Mouse (Mus musculus): ENCODE results near the gene Tyk2. TPM values are rescaled to one million over a fixed set of nuclear protein-coding genes. Genes with fewer than 3 reads are reported as not detected.

The Tyk2 gene
- polyA plus RNA-seq (2015; fragmentation: Nextera tagmentation; extraction: Ambion mirVana) = 9.5 and 10.5 TPM in 2 replicates

DNA sequence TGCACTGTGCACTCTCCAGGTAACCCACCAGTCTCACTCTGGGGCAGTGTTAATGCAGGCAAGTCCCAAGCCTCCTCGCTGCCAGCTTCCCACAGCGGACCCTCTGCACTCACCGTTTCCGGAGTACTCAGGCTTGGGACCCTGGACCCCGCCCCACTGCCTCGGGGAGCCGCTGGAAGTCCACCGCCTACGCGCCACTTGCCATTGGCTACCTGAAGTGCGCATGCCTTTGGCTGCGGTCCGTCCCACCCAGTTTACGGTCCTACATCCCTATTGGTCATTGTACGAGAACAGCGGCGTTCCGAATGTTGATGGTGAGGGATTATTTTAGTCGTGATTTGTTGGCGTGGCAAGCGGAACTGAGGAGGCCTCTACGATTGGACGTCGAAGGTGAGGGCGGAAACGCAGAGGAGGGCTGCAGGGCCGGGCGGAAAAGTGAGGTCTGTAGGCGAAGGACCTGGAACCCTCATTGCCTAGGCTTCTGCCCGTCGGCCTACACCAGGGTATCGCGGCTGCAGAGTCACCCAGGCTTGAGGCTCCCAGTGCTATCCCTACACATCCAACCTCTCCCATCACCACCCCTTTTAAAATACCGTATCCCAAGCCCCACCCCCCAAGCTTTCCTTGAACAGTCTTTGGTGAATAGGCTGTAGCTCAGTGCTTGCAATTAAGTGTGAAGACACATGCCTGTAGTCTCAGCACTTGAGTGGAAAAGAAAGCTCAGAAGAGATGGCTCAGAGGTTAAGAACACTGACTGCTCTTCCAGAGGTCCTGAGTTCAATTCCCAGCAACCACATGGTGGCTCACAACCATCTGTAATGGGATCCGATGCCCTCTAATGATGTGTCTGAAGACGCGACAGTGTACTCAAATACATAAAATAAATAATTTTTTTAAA is at the start of gene Tyk2:
TSS of gene Tyk2 (minus strand) at position 185 of the 898 bp plus-strand sequence.
- WGBS = 6% methylated on average over 36 of the region's 37 CpGs
- peak; percentile 98 for ATAC-seq

DNA sequence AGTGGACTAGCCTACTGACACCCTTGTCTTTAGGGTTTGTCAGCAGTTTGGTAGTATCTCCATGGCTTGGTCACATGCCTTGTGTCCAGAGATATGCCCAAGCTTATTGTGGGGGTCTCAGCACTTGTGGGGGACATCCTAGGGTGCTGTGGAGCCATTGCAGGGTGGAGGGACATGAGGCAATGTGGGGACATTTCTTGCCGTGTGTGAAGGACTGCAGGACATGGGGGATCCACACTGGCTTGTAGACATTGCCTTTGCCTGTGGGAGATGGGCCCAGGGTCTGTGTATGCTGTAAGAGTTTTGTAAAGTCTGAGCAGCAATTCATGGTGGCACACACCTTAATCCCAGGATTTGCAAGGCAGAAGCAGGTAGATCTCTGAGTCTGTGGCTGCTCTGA is 49.8 kb upstream of the Tyk2 start:
- Histone ChIP-seq H3K9ac (ENCODE audit: low read depth, low read length) (no peak overlapping the region), H3K4me2 (ENCODE audit: low read length) (no peak overlapping the region), H3K4me3 (ENCODE audit: low read length) (no peak overlapping the region), H3K4me1 (ENCODE audit: control insufficient read depth, insufficient read depth, low read depth, low read length) (peaks cover 2% of the 10 kb centered on the region), H3K27me3 (replicated peaks; ENCODE audit: control insufficient read depth, insufficient read depth, low read length) (peaks cover 26% of the 10 kb centered on the region), H3K9me3 (ENCODE audit: control insufficient read depth, low read length) (no peaks in the 10 kb centered on the region), H3K27ac (ENCODE audit: low read depth, low read length) (no peak overlapping the region), H3K36me3 (ENCODE audit: control insufficient read depth, insufficient read depth, low read length) (no peaks in the 10 kb centered on the region)
- WGBS = 52% methylated on average over 1 of the region's 1 CpGs
- ATAC-seq = no peak

More for the DNA sequence above, at the start of gene Tyk2:
- Histone ChIP-seq H3K4me1 (ENCODE audit: control insufficient read depth, insufficient read depth, low read depth, low read length) (peaks cover 8% of the 10 kb centered on the region), H3K9ac (ENCODE audit: low read depth, low read length) (peak within 1 kb of the TSS; percentile 73), H3K4me3 (ENCODE audit: low read length) (peak within 1 kb of the TSS; percentile 78), H3K27ac (ENCODE audit: low read depth, low read length) (peak within 1 kb of the TSS; percentile 9; the same call in 1 of the 2 replicates), H3K36me3 (ENCODE audit: control insufficient read depth, insufficient read depth, low read length) (peaks cover 8% of the 10 kb centered on the region), H3K4me2 (ENCODE audit: low read length) (peak within 1 kb of the TSS; percentile 84), H3K9me3 (ENCODE audit: control insufficient read depth, low read length) (no peaks in the 10 kb centered on the region), H3K27me3 (replicated peaks; ENCODE audit: control insufficient read depth, insufficient read depth, low read length) (no peaks in the 10 kb centered on the region)

DNA sequence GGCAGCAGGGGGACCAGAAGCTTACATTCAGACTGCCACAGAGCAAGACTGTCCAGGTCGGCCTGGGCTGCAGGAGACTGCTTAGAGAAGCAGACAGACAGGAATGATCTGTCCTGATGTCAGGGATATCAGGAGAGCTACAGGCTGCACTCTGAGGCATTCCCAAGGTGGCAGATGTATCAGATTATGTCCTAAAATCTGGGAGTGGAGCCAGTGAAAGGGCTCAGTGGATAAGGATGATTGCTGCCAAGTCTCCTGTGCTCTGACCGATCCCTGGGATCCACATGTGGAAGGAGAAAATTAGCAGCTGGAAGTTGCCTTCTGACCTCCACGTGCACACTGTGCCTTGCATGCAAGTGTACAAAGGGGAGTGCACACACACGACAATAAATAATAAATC is 49.4 kb upstream of the Tyk2 start:
- Histone ChIP-seq H3K36me3 (ENCODE audit: control insufficient read depth, insufficient read depth, low read length) (no peaks in the 10 kb centered on the region), H3K27me3 (replicated peaks; ENCODE audit: control insufficient read depth, insufficient read depth, low read length) (peaks cover 26% of the 10 kb centered on the region), H3K4me3 (ENCODE audit: low read length) (no peak overlapping the region), H3K9ac (ENCODE audit: low read depth, low read length) (no peak overlapping the region), H3K9me3 (ENCODE audit: control insufficient read depth, low read length) (no peaks in the 10 kb centered on the region), H3K4me1 (ENCODE audit: control insufficient read depth, insufficient read depth, low read depth, low read length) (peaks cover 2% of the 10 kb centered on the region), H3K27ac (ENCODE audit: low read depth, low read length) (no peak overlapping the region), H3K4me2 (ENCODE audit: low read length) (no peak overlapping the region)
- no peak for ATAC-seq
- 61% methylated on average over 4 of the region's 4 CpGs for WGBS

DNA sequence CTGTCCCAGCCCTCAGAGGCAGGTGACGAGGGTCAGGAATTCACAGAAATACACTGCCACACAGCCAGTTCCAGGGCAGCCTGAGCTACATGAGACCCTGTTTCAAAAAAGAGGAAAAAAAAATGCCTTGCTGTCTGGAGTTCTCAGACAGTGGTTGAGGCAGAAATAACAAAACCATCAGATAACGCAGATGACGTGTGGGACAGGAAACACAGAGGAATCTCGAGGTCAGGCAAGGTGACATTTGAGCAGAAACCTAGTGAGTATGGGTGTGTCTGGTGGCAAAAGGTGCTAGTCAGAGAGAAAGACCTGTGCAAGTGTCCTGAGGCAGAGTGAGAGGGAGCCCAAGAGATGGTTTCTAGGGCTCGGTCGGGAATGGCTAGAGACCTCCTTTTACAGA is 41.3 kb upstream of the Tyk2 start:
- no peak overlapping the region for H3K27ac ChIP-seq (ENCODE audit: low read depth, low read length)
- ATAC-seq = no peak
- H3K27me3 ChIP-seq (replicated peaks; ENCODE audit: control insufficient read depth, insufficient read depth, low read length) = peaks cover 5% of the 10 kb centered on the region
- no peaks in the 10 kb centered on the region for H3K9me3 ChIP-seq (ENCODE audit: control insufficient read depth, low read length)
- 84% methylated on average over 6 of the region's 6 CpGs for WGBS
- no peak overlapping the region for H3K9ac ChIP-seq (ENCODE audit: low read depth, low read length)
- H3K4me2 ChIP-seq (ENCODE audit: low read length) = no peak overlapping the region
- no peaks in the 10 kb centered on the region for H3K36me3 ChIP-seq (ENCODE audit: control insufficient read depth, insufficient read depth, low read length)
- no peaks in the 10 kb centered on the region for H3K4me1 ChIP-seq (ENCODE audit: control insufficient read depth, insufficient read depth, low read depth, low read length)
- no peak overlapping the region for H3K4me3 ChIP-seq (ENCODE audit: low read length)

GRCm38 (mm10) chr9:21169157-21169556 is 38.1 kb upstream of the Tyk2 start:
- Histone ChIP-seq H3K4me2 (ENCODE audit: low read length) (no peak overlapping the region), H3K27ac (ENCODE audit: low read depth, low read length) (no peak overlapping the region), H3K9ac (ENCODE audit: low read depth, low read length) (no peak overlapping the region), H3K36me3 (ENCODE audit: control insufficient read depth, insufficient read depth, low read length) (no peaks in the 10 kb centered on the region), H3K27me3 (replicated peaks; ENCODE audit: control insufficient read depth, insufficient read depth, low read length) (peaks cover 35% of the 10 kb centered on the region), H3K4me3 (ENCODE audit: low read length) (no peak overlapping the region), H3K9me3 (ENCODE audit: control insufficient read depth, low read length) (no peaks in the 10 kb centered on the region), H3K4me1 (ENCODE audit: control insufficient read depth, insufficient read depth, low read depth, low read length) (peaks cover 20% of the 10 kb centered on the region)
- ATAC-seq = no peak
- 40% methylated on average over 1 of the region's 1 CpGs for WGBS

GRCm38 (mm10) chr9:21168161-21169123 is 37.4 kb upstream of the Tyk2 start:
- no peaks in the 10 kb centered on the region for H3K36me3 ChIP-seq (ENCODE audit: control insufficient read depth, insufficient read depth, low read length)
- ATAC-seq = peak; percentile 38; the same call in 1 of the 2 replicates
- peaks cover 40% of the 10 kb centered on the region for H3K27me3 ChIP-seq (replicated peaks; ENCODE audit: control insufficient read depth, insufficient read depth, low read length)
- WGBS = 13% methylated on average over 30 of the region's 30 CpGs
- peaks cover 21% of the 10 kb centered on the region for H3K4me1 ChIP-seq (ENCODE audit: control insufficient read depth, insufficient read depth, low read depth, low read length)
- H3K27ac ChIP-seq (ENCODE audit: low read depth, low read length) = no peak overlapping the region
- H3K4me3 ChIP-seq (ENCODE audit: low read length) = peak overlapping the region; percentile 12; the same call in 1 of the 2 replicates
- H3K4me2 ChIP-seq (ENCODE audit: low read length) = peak overlapping the region; percentile 13
- peak overlapping the region; percentile 8; the same call in 1 of the 2 replicates for H3K9ac ChIP-seq (ENCODE audit: low read depth, low read length)
- no peaks in the 10 kb centered on the region for H3K9me3 ChIP-seq (ENCODE audit: control insufficient read depth, low read length)

DNA sequence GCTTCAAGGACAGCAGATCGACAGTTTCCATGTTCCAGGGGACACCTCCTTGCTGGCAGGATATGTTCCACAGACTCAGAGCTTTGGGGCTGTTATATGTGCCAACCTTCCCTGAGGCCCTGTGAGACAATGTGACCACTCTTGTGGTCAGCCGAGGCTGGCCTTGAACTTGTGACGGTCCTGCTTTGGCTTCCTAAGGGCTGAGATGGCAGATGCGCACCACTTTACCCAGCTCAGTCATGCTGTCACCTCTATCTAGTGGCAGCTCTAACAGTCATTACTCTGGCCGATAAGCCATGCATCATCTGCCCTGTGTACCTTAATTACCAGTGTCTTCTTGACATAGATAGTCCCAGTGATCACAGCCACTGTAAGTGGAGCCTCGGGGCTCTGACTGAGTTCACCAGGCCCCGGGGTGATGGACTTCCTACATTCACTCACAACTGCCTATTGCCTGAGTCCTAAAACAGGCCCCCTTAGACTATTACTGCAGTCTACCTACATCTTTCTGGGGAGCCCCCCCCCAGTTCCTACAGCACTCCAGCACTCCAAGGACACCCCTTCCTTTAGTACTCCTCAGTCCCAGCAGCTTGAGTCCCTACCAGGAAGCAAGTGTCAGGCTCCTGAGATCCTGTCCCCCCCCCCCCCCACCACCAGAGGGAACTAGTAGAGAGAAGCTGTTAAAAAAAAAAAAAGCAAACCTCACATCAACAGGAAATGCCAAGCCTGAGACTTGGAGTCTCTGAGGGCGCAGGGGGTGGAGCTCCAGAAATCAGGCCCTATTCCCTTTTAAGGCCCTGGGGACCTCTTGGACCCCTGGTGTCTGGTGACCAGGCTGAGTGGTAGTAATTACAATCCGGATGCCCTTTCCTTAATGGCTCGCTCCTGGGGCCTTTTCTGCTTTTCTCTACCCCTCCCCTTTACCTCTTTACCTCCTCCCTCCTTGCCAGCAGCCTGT is 36.4 kb upstream of the Tyk2 start:
- Histone ChIP-seq H3K4me1 (ENCODE audit: control insufficient read depth, insufficient read depth, low read depth, low read length) (peaks cover 21% of the 10 kb centered on the region), H3K9me3 (ENCODE audit: control insufficient read depth, low read length) (no peaks in the 10 kb centered on the region), H3K4me2 (ENCODE audit: low read length) (peak overlapping the region; percentile 13), H3K9ac (ENCODE audit: low read depth, low read length) (no peak overlapping the region), H3K36me3 (ENCODE audit: control insufficient read depth, insufficient read depth, low read length) (no peaks in the 10 kb centered on the region), H3K27me3 (replicated peaks; ENCODE audit: control insufficient read depth, insufficient read depth, low read length) (peaks cover 48% of the 10 kb centered on the region), H3K4me3 (ENCODE audit: low read length) (no peak overlapping the region), H3K27ac (ENCODE audit: low read depth, low read length) (no peak overlapping the region)
- 67% methylated on average over 10 of the region's 10 CpGs for WGBS
- ATAC-seq = no peak

DNA sequence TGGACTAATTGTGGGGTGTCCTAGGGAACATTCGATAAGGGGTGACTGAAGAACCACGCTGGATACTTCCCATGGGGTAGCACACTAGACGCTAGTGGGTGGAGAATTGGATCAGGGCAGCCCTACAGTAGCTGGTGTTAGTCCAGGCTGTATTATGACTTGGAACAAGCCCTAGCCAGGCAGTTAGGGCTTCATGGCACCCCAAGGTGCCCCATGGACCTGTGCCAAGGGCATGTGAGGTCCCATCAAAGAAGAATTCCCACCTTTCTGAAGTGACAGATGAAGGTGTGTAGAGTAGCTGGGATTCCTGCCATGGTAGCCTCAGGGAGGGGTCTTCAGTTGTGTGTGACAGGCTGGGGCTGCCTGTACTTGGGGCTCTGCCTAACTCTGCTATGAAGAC is 35.5 kb upstream of the Tyk2 start:
- Histone ChIP-seq H3K27me3 (replicated peaks; ENCODE audit: control insufficient read depth, insufficient read depth, low read length) (peaks cover 52% of the 10 kb centered on the region), H3K27ac (ENCODE audit: low read depth, low read length) (no peak overlapping the region), H3K36me3 (ENCODE audit: control insufficient read depth, insufficient read depth, low read length) (no peaks in the 10 kb centered on the region), H3K9ac (ENCODE audit: low read depth, low read length) (no peak overlapping the region; the same call in 1 of the 2 replicates), H3K9me3 (ENCODE audit: control insufficient read depth, low read length) (no peaks in the 10 kb centered on the region), H3K4me1 (ENCODE audit: control insufficient read depth, insufficient read depth, low read depth, low read length) (peaks cover 21% of the 10 kb centered on the region), H3K4me3 (ENCODE audit: low read length) (peak overlapping the region; percentile 48), H3K4me2 (ENCODE audit: low read length) (peak overlapping the region; percentile 68)
- 37% methylated on average over 3 of the region's 3 CpGs for WGBS
- ATAC-seq = 0 out of 2 replicates have a peak, but pooled peaks have one; percentile 1
